Mouse (Mus musculus): ENCODE measurements around the gene Pank4. TPM values are rescaled to one million over a fixed set of nuclear protein-coding genes. Genes with fewer than 3 reads are reported as not detected.

Gene Pank4
- 18.3 TPM for polyA plus RNA-seq (2014; fragmentation: Illumina TruSeq; extraction: RNeasy Lipid Tissue Mini Kit (QIAGEN cat#74804); ENCODE audit: insufficient read depth, low read depth, low replicate concordance)

GRCm38 (mm10) chr4:154963901-154964580 is at the start of gene Pank4:
TSS of gene Pank4 (plus strand) at chr4:154964123.

GRCm38 (mm10) chr4:154928395-154929087 is 35.4 kb upstream of the Pank4 start, which contains the start of gene Tnfrsf14:
TSS of gene Tnfrsf14 (minus strand) at chr4:154928563.

GRCm38 (mm10) chr4:154960690-154961225 is 3.2 kb upstream of the Pank4 start, which contains the start of gene Hes5:
TSS of gene Hes5 (plus strand) at chr4:154960923.

Other genes starting within 250 kb of the Pank4 start
- gene Ttc34, start 126.7 kb upstream of the Pank4 start, polyA plus RNA-seq (2014; fragmentation: Illumina TruSeq; extraction: RNeasy Lipid Tissue Mini Kit (QIAGEN cat#74804); ENCODE audit: insufficient read depth, low read depth, low replicate concordance): 1.3 TPM
- gene Mmel1, start 94.5 kb upstream of the Pank4 start, polyA plus RNA-seq (2014; fragmentation: Illumina TruSeq; extraction: RNeasy Lipid Tissue Mini Kit (QIAGEN cat#74804); ENCODE audit: insufficient read depth, low read depth, low replicate concordance): not detected
- 23.3 TPM for gene Fam213b, start 65.0 kb upstream of the Pank4 start, polyA plus RNA-seq (2014; fragmentation: Illumina TruSeq; extraction: RNeasy Lipid Tissue Mini Kit (QIAGEN cat#74804); ENCODE audit: insufficient read depth, low read depth, low replicate concordance)
- 6.6 TPM for gene Tnfrsf14, start 35.6 kb upstream of the Pank4 start, polyA plus RNA-seq (2014; fragmentation: Illumina TruSeq; extraction: RNeasy Lipid Tissue Mini Kit (QIAGEN cat#74804); ENCODE audit: insufficient read depth, low read depth, low replicate concordance)
- gene Hes5, start 3.2 kb upstream of the Pank4 start, polyA plus RNA-seq (2014; fragmentation: Illumina TruSeq; extraction: RNeasy Lipid Tissue Mini Kit (QIAGEN cat#74804); ENCODE audit: insufficient read depth, low read depth, low replicate concordance): not detected
- 2.1 TPM for gene Plch2, start 92.7 kb downstream of the Pank4 start, polyA plus RNA-seq (2014; fragmentation: Illumina TruSeq; extraction: RNeasy Lipid Tissue Mini Kit (QIAGEN cat#74804); ENCODE audit: insufficient read depth, low read depth, low replicate concordance)
- gene Pex10, start 102.9 kb downstream of the Pank4 start, polyA plus RNA-seq (2014; fragmentation: Illumina TruSeq; extraction: RNeasy Lipid Tissue Mini Kit (QIAGEN cat#74804); ENCODE audit: insufficient read depth, low read depth, low replicate concordance): 12.8 TPM
- gene Rer1, start 122.3 kb downstream of the Pank4 start, polyA plus RNA-seq (2014; fragmentation: Illumina TruSeq; extraction: RNeasy Lipid Tissue Mini Kit (QIAGEN cat#74804); ENCODE audit: insufficient read depth, low read depth, low replicate concordance): 130 TPM
- 6.4 TPM for gene Morn1, start 122.5 kb downstream of the Pank4 start, polyA plus RNA-seq (2014; fragmentation: Illumina TruSeq; extraction: RNeasy Lipid Tissue Mini Kit (QIAGEN cat#74804); ENCODE audit: insufficient read depth, low read depth, low replicate concordance)

Measured in lung, adult 10 weeks (tissue).